Mouse (Mus musculus) c-Kit-negative CD71-positive TER-119-positive erythroid progenitor cells, embryonic 14.5 days (primary cell): Measurements from ENCODE around the gene Zc3h15.
"Not testable (repeated sequence)": the region's sequence is repeated elsewhere in the genome, so short reads cannot be mapped to it uniquely, and the experiment has no call there.

Experiments used
- DNase-seq: peaks from one replicate; pipeline ENCODE4 v3.0.0-alpha.2; 2013; ENCODE audit warnings: low read depth, low spot score

Gene Zc3h15

GRCm38 (mm10) chr2:83644276-83645252, at the start of gene Zc3h15:
TSS of gene Zc3h15 (plus strand) at chr2:83644435.
- DNase-seq, result peak; percentile 81

DNA sequence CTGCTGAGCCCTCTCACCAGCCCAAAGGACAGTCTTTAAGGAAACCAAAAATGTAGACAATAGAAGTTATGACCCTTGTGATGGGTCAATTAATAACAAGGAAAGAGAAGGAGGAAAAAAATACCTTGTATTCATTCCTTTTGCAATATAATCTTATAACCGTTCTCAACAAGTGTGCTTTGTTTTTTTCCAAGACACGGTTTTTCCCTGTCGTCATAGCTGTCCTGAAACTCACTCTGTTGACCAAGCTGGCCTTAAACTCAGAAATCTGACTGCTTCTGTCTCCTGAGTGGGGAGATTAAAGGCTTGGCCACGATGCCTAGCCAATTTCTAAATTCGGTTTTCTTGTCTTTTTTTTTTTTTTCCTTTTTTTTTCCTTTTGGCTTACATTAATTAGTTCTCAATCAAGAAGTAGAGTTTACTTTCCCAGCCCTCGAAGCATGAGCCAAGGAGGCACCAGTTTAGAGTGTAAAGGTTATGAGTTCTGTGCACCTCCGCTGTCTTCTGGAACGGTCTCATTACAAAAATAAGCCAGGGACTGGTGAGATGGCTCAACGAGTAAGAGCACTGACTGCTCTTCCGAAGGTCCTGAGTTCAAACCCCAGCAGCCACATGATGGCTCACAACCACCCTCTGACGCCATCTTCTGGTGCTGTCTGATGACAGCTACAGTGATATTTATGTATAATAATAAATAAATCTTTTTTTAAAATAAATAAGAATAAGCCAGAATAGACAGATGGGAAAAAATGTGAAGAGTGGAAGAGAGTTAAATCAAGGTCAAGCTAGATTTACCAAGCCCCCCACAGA, 23.5 kb upstream of the Zc3h15 start:
- no peak for DNase-seq

- DNase-seq, result no peak
These were observed 22.7 kb upstream of the Zc3h15 start for GRCm38 (mm10) chr2:83621511-83621910.

DNA sequence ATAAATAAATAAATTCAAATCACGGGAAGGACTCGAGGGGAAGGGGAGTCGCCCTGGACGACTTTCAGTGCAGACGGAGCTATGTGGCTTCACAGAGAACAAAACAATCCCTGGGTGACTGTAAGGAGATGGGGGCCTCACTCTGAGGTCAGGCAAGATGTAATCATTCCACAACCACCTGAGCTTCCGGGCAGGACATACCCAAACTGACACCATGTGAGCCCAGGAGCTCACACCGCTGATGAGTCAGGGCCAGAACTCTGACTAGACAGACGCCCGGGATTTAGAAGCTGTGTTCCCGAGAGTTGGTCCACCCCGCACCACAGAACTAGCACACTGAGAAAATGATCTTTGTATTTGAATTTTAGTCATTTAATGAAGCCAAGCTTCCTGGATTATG, 21.4 kb upstream of the Zc3h15 start:
- DNase-seq, result no peak

- no peak for DNase-seq
These were observed 20.2 kb upstream of the Zc3h15 start for GRCm38 (mm10) chr2:83624045-83624444.

GRCm38 (mm10) chr2:83625226-83626108, 18.8 kb upstream of the Zc3h15 start:
- peak; percentile 32 for DNase-seq

GRCm38 (mm10) chr2:83626881-83627280, 17.4 kb upstream of the Zc3h15 start:
- DNase-seq, result no peak

DNA sequence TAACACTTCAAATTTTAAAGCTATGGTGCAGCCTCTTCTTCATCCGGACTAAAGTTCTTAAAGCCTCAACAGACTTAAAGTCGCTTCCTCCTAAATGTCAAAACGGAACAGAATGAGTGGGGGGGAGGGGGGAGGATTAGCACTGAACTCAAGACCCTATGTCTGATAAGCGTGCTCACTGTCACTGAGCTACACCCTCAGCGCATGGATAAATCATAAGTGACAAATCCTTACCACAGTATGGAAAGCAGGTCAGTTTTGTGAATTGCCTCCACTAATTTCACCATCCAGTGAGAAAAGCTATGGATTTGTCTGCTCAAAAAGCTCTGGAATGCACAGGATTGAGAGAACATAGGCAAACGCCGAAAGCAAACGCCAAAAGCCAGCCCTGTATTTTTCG, 16.7 kb upstream of the Zc3h15 start:
- DNase-seq, result no peak

DNA sequence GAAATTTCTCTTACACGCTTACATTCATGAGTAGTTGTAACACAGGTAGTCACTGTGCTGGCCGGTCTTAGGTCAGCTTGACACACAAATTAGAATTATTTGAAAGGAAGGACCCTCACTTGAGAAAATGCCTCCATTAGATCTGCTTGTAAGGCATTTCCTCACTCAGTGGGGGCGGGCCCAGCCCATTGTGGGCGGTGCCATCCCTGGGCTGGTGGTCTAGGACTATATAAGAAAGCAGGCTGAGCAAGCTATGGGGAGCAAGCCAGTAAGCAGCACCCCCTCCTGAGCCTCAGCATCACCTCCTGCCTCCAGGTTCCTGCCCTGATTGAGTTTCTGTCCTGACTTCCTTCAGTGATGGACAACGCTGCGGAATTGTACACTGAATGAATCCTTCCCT, 16.3 kb upstream of the Zc3h15 start:
- no peak for DNase-seq

DNA sequence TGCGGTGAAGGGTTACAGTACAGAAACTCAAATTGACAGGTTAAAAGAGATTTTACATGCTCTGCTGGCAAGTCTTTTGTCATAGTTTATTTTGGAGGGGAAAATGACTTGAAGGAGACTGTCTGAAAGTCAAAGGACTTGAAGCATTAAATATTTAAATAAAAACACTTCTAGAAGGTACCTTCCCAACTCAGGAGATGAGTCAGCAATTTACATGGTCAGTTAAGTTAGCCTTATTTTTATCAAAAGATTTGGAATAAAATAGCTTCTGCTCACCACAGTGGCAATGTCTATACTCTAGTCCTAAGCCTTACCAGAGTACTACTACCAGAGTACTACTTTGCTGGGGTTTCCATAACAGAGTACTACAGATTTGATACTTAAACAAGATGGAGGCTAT, 2.2 kb upstream of the Zc3h15 start:
- no peak for DNase-seq

GRCm38 (mm10) chr2:83648916-83649315, 4.7 kb downstream of the Zc3h15 start:
- no peak for DNase-seq

DNA sequence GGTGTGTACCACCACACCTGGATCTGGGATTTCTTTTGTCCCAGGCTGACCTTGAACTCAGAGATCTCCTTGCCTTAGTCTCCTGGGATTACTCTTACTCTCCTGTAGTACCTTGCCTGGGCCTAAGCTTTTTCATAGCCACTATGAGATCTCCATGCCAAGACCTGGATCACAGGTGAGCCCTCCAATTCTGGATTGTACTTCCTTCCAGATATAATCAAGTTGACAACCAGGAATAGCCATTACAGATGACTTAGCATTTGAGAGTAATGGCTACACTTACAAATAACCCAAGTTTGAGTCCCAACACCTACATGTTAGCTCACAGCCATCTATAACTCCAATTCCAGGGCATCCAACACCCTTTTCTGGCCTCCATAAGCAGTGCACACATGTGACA, 8.4 kb downstream of the Zc3h15 start:
- DNase-seq, result no peak

DNA sequence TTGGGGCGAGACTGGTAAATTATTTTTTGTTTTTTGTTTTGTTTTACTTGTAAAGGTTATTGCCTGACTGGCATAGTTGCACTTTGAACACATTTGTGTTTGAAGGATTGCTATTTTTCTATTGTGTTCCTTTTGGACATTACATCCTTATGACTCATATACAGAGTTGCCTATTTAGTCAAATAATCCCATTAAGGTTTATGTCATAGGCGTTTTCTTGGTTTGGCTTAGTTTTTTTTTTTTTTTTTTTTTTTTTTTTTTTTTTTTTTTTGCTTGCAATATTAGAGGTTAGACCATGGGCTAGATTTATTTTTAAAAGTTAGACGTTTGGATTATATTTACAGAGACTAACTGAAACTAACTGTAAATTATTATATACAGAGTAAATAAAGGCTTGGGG, 15.0 kb downstream of the Zc3h15 start:
- no peak for DNase-seq

GRCm38 (mm10) chr2:83660114-83660513, 15.9 kb downstream of the Zc3h15 start:
- no peak for DNase-seq

DNA sequence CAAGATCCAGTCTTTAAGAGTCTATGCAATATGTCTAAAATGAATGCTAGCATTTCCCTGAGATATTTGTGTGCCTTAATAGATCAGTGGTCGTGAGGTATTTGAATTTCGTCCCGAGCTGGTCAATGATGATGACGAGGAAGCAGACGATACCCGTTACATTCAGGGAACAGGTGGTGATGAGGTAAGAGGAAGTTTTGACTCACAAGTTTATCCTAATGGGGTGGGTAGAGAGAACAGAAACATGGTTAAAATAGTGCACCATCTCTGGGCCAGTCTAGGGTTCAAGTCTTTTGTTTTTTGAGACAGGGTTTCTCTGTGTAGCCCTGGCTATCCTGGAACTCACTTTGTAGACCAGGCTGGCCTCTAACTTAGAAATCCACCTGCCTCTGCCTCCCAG, 17.1 kb downstream of the Zc3h15 start:
- no peak for DNase-seq

- DNase-seq, result not testable (repeated sequence)
These were observed 20.8 kb downstream of the Zc3h15 start for GRCm38 (mm10) chr2:83665051-83665450.

DNA sequence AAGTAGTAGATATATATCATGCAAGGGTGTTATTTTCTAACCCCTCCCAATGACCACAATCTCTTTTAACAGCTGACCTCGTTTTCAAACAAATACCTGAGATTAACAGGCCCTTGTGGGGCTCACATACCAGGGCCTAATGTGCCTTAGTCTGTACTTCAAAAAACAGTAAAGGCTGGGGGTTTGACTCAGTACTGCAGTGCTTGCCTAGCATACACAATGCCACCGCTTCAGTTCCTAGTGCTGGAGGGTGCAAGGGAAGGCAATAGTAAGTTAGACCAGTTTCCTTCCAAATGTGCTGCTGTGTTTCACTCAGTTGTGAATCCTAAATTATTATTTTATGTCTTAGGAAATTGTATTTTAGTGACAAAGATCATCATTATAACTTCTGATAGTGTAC, 23.2 kb downstream of the Zc3h15 start:
- no peak for DNase-seq

DNA sequence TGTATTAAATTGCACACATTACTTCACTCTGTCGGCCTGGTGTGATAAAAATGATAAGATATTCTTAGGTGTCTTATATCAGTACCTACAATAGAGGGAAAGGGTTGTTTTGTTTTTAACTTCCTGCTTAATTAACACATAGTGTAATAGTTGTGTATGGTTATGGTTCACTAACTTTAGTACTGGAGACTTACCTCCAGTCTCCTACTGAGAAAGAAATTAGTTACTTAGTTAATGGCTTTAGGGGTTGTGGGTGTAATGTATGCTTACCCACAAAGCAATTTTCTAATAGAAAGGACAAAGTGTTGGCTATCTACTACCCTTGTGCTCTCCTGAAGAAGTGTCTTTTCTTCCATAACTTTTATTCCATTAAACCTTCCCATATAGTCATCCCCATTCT, 23.8 kb downstream of the Zc3h15 start:
- DNase-seq, result no peak

DNA sequence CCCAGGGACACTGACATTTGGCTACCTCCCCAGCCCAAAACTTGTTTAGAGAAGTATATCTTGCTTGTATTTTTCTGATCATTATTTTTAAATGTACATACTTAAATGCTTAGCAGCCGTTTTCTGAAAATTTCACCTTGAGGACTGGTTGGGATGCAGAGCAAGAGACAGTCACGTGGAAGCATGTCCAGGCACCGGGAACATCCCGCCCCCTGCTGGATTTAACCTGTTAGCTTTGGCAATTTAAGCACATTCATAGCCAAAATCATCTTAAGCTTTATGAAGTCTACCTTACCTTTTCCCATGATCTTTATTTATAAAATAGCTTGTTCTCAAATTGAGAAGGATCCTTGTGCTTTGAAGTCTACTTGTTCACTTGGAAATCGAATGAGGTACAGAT, 25.8 kb downstream of the Zc3h15 start:
- DNase-seq, result no peak

GRCm38 (mm10) chr2:83671843-83672242, 27.6 kb downstream of the Zc3h15 start:
- no peak for DNase-seq

DNA sequence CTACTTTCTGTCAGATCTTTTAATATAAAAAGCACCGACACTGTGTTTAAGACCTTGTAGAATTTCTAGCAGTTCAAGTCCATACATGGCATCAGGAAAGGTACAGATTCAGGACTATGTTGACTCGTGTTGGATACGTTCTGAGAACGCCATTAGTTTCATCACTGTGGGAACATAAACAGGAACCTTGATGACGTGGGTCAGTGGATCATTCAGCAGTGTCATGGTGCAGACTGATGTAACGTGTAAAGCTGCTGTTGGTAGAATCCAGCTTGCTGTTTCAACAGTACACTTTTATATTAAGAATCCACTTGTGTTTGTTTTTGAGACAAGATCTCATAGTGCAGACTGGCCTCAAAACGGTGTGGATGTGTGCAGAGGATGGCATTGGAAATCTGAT, 28.8 kb downstream of the Zc3h15 start:
- DNase-seq, result no peak

- no peak for DNase-seq
These were observed 29.6 kb downstream of the Zc3h15 start for GRCm38 (mm10) chr2:83673843-83674242.
